Mouse (Mus musculus) adrenal gland, adult 2 months (tissue): ENCODE results near the gene Ctnnbl1. TPM values are rescaled to one million over a fixed set of nuclear protein-coding genes. Genes with fewer than 3 reads are reported as not detected.

Source experiments
- DNase-seq: peaks from one replicate; pipeline ENCODE4 v3.0.0; 2021
- polyA plus RNA-seq: library from polyadenylated mRNA; depleted of rRNA; stranded (reverse); fragments of >200 nt; gene quantifications from 2 replicates; pipeline ENCODE4 v1.2.3, GENCODE M21; 2012; rRNA removed
- total RNA-seq, 2 experiments: library from RNA; stranded (reverse); gene quantifications; 2 replicates each; pipeline ENCODE4 v1.2.3; 2021

Ctnnbl1 gene
- total and polyA plus RNA-seq, 3 experiments: 12.4 to 20.4 (median 15.6) TPM

- no peak for DNase-seq
Measured at GRCm38 (mm10) chr2:157936676-157937075, 199.5 kb downstream of the Ctnnbl1 start.

GRCm38 (mm10) chr2:157940586-157941185 is 203.5 kb downstream of the Ctnnbl1 start:
- DNase-seq: no peak

Other genes with a start within 250 kb of the Ctnnbl1 start
- gene Nnat, start 177.3 kb upstream of the Ctnnbl1 start, total RNA-seq: 10 to 100 TPM; 32.4 to 94.3 TPM
- gene Nnat, start 177.3 kb upstream of the Ctnnbl1 start, polyA plus RNA-seq: 111 and 203 TPM in 2 replicates
- 10 to 100 TPM; 66.3 to 98.1 TPM for gene Blcap, start 166.1 kb upstream of the Ctnnbl1 start, total RNA-seq
- 42.8 and 47.8 TPM in 2 replicates for gene Blcap, start 166.1 kb upstream of the Ctnnbl1 start, polyA plus RNA-seq
- 1 to 10 TPM; 1.6 to 2.0 TPM for gene Vstm2l, start 177.3 kb downstream of the Ctnnbl1 start, total RNA-seq
- 6.4 and 9.0 TPM in 2 replicates for gene Vstm2l, start 177.3 kb downstream of the Ctnnbl1 start, polyA plus RNA-seq